Mouse (Mus musculus) C2C12 (cell line): Measurements from ENCODE around the gene Syt7.

Experiments used
- CTCF ChIP-seq: IDR thresholded peaks from one replicate; pipeline ENCODE4 v1.5.1; 2011; ENCODE audit not compliant: control insufficient read depth, insufficient read depth, insufficient read length
- MYOG ChIP-seq: IDR thresholded peaks from one replicate; pipeline ENCODE4 v1.6.1; 2011; ENCODE audit not compliant: control insufficient read depth, insufficient read length; ENCODE audit errors: extremely low read depth

DNA sequence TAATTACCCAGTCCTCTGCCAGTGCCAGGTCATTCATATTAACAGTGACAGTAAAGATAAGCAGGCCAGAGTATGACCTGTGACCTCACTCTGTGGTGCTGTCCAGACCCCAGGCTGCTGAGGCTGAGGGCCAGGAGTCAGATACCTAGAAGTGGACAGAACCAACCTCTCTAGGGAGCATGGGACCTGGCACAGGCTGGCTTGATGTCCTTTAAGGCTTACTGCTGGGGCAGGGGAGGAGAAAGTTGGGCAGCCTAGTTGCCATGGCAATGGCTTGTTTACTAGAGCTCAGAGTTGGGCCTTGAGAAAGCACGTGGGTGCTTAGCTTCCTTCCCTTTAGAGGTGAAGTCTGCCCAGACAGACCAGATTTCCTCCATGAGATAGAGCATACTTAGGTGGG lies 47.8 kb downstream of the Syt7 start:
- no peak for TF ChIP-seq CTCF
- no peak for TF ChIP-seq MYOG
